Mouse (Mus musculus) E14TG2a.4 (cell line): ENCODE measurements around the gene Crtc1.

Experiments used
- CTCF ChIP-seq: conservative IDR thresholded peaks from 2 replicates; pipeline ENCODE4 v1.5.1; 2014; ENCODE audit warnings: low read length
- NANOG ChIP-seq: IDR thresholded peaks from 2 replicates; pipeline ENCODE4 v1.6.1; 2014; ENCODE audit warnings: borderline replicate concordance, low read length, mixed read lengths
- POU5F1 ChIP-seq: IDR thresholded peaks from 2 replicates; pipeline ENCODE4 v1.6.1; 2014; ENCODE audit warnings: low read length, borderline replicate concordance

DNA sequence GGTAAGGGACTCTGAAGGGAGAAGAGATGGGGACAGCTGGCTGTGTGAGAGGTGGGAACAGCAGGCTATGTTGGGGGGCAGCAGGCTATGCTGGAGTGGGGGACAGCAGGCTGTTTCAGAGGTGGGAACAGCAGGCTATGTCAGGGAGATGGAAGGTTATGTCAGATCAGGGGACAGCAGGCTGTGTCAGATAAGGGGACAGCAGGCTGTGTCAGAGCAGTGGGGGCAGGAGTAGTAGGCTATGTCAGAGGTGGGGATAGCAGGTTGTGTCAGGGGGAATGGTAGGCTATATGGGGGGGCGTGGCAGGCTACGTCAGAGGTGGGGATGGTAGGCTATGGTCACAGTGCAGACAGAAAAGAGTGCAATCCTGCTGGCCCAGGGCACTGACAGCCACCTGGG, 16.7 kb downstream of the Crtc1 start:
- TF ChIP-seq CTCF (no peak), POU5F1 (no peak), NANOG (no peak)
